Mouse (Mus musculus) lung, postnatal 14 days (tissue): ENCODE results near the gene Psmb2.

Experiments
- DNase-seq: peaks from one replicate; pipeline ENCODE4 v3.0.0; 2021

The Psmb2 gene

GRCm38 (mm10) chr4:126732531-126733380 is 55.3 kb downstream of the Psmb2 start:
- no peak for DNase-seq

DNA sequence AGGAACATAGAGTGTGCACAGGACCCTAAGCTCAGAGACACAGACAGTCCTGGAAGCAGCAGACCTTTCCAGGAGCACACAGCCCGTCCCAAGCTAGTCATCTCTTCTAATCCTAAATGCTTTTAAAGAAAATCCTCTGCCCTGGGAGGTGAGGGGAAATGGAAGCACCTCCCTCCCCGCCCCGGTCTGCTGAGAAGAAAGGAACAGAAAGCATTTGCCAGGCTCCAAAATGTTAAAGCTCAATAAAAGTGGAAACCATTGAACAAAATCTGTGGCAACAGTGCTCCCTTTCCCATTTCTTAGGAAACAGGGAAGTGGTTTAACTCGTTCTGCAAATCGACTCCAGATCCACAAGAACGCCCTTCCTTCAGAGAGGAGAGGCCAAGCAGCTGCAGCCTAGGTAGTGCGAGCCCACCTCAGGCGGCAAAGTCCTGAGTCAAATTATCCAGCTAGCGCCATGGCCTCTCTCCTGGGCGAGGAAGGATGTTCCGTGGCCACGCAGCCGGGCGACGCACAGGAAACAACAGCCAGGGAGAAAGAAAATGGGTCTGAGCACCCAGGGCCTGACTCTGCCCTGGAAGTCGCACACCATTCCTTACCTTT is 56.7 kb downstream of the Psmb2 start:
- DNase-seq: no peak

- no peak for DNase-seq
Measured at GRCm38 (mm10) chr4:126734700-126735381, 57.4 kb downstream of the Psmb2 start.

GRCm38 (mm10) chr4:126735382-126736000 is 58.1 kb downstream of the Psmb2 start:
- DNase-seq: no peak

GRCm38 (mm10) chr4:126736001-126736414 is 58.6 kb downstream of the Psmb2 start, which contains the start of gene Tfap2e:
Tfap2e (minus strand) TSS chr4:126736240.
- peak; percentile 32 for DNase-seq

- DNase-seq: no peak
Measured at GRCm38 (mm10) chr4:126739966-126740676, 62.7 kb downstream of the Psmb2 start.

DNA sequence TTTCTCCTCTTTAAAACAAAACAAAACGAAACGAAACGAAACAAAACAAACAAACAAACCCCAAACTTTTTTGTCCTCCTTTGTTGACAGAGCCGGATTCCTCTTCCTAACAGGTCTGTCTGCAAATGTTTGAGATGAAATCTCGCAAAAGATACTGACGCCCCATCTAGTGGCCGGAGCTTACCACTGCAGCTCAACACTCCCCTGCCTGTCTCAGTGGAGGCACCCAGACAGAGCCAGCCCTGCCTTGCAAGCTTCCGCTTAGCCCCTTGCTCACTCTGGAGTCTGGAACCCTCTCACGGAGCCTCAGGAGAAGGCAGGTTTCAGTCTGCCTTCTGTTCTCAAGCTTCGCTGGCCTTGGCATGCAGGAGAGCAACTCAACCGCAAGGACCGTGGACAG is 64.0 kb downstream of the Psmb2 start:
- peak; percentile 85 for DNase-seq

DNA sequence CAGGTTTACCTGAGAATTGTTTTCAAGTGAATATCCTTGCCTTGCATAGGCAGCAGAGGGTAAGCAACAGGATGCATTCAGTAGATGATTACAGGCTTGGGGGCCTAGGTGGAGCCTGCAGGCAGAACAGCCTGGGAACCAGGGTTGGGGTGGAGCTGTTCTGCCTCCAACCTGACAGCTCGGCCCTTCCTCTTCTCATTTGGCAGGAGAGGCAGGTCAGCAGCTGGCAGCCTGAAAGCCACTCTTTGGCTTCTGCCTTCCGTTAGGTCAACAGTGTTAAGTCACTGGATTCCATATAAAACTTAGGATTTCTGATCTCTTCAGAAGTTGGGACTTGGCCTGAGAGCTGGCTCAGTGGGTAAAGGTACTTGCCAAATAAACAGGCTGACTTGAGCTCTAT is 65.5 kb downstream of the Psmb2 start:
- no peak for DNase-seq

GRCm38 (mm10) chr4:126743713-126744112 is 66.3 kb downstream of the Psmb2 start:
- no peak for DNase-seq

DNA sequence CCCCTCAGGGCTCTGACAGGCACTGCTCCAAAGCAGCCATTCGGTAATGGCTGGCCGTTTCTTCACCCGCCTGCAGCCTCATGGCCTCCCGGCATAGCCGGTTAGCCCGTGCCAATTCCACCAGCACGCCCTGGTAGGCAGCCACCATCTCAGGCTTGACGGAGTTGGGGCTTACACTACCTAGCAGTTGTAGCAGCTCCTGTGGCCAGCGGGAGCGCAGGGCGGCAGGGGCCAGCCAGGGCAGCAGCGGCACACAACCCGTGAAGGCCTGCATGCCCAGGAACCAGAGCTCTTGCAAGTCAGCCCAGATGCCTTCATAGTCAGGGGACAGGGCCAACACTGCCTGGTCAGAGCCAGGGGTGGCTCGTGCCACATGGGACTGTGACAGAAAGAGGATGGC is 67.4 kb downstream of the Psmb2 start:
- DNase-seq: no peak

DNA sequence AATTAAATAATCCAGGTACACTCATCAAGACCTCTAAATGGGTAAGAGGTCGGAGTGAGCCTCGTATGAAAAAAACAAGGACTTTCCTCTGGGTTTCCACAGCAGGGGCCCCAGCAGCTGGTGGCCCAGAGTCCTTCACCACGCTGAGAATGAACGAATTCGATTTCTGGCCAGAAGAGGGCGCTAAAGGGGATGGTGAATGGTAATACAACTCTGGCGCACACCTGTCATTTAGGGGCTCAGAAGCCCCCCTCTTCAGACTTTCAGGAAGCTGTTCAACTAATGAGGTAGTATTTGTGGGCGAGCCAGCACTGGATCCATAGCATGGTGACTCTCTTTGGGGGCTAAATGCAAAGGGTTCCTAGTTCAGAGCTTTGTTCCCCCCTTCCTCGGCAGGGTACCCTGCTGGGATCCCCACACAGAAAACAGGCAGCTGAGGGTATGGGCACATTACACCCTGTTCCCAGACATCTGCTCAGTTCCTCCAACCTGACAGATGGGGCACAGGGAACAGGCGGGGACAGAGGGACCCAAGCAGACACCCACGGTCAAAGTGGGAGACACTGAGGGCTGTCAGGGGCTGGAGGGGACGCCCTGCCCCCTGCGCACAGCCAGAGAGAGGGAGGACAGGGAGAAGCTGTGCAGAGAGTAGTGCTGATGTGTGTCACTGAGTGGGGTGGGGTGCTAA is 68.2 kb downstream of the Psmb2 start:
- peak; percentile 75 for DNase-seq

GRCm38 (mm10) chr4:126746194-126746840 is 68.9 kb downstream of the Psmb2 start:
- DNase-seq: no peak

DNA sequence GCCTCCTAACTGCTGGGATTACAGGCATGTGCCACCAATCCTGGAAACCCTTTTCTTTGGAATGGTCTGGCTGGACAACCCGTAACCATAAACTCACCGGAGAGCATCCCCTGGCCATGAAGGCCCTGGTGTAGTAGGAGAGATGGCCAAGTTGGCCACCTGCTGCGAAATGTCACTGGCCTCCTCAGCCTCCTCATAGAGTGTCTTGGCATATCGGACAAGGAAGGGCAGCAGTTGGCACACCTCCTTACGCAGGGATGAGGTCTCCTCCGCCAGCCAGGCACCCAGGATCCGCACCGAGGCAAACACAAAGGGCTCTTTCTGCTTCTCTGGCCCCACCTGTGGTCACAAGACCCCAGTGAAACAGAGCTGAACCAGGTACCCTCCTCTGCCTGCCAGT is 71.0 kb downstream of the Psmb2 start:
- no peak for DNase-seq

- no peak for DNase-seq
Measured at GRCm38 (mm10) chr4:126749553-126749952, 72.1 kb downstream of the Psmb2 start.

DNA sequence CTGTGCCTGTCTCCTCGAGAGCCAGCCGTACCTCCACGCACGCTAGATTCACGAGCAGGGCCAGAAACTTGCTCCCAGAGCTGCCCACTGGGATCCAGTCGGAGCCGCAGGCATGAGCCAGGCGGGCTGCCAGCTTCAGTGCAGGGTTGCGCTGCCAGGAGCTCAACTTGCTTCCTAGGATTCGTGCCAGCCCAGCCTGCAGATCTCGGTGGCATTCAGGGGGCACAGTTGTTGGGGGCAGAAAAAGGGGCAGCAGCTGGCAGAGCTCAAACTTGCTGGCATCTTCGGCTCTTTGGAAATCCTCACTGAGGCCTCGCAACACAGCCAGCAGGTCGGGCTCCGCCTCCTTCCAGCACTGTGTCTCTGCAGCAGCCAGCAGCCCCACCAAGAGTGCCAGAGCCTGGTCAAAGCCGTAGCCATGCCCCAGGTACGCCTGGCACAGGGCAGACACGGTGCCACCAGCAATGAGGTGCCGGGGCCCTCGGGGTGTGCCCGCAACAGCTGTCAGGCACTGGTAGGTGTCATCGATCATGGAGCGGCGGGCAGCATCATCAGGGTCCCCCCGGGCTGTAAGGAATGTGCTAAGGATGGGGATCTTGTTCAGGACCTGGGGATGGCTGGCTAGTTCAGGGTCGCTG is 72.7 kb downstream of the Psmb2 start:
- no peak for DNase-seq

DNA sequence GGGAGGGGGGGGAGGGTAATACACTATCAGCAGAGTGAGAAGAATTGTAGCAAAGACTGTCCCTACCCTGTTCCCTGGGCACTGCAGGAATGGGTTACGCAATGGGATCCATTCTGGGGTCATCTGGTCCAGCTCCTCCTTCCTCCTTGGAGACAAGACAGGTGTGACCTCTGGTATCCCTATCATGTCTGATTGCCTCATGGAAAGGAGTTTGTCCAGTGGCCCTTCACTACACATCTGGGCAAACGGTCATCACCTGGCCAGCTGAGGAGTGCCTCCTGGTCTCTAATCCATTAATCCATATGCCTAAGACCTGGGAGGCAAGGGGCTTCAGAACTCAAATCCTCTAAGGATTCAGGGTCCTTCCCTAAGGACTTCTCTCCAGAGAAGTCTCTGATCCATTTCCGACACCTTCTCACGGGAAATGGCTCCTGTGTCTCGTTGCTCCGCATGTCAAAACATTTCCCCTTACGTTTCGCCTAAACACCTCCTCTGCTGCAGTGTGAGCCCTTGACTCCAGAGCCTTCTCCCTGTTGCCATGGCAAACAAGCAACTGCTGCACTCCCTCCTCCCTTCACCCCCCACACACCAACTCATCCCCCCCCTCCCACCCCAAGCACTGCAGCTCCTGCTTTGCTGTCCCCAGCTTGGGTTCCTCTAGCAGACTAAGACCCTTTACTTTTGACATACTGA is 73.6 kb downstream of the Psmb2 start:
- no peak for DNase-seq

DNA sequence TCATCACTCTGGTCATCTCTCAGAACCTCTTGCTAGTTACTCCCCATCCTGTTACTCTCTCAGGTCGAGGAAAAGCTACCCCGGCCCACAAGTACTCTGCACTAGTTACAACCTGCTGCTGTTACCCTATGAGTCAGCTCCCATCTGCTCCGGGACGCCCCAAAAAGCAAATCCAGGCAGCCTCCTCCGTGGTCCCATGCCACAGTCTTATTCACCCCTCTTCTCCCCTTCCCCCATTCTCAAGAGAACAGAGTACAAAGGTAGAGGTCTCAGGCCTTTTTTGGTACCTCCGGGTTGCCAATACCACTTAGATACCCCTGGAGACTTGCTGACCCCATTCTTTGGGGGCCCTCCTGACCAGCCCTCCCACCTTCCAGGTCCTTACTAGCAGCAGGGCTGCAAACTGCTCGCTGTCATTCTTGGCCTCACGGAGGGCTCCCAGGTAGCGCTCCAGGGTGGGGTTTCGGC is 74.2 kb downstream of the Psmb2 start:
- DNase-seq: no peak

DNA sequence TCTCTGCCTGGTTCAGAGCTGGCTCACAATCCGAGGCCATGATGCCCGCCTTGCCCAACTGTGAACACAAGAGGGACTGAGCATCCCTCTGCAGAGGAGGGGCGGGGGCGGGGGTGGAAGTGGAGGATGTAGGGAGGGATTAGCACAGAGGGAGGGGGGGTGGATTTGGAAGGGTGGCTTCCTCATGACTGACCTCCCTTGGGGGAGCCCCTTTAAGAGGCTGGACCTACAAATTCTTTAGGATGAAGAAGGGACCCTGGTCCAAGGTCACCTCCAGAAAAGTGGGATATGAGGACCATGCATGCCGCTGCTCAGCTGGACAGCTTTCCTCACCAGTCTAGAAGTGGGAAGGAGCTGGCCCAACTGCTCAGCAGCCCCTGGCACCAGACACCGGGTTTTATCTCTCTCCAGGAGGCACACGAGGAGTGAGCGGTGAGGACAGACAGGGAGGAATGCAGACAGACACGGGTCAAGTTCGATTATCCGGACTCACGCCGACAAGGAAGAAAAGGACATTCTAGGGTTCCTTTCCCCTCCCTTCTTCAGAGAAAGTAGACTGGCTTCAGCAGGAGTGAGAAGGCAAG is 74.7 kb downstream of the Psmb2 start:
- no peak for DNase-seq

GRCm38 (mm10) chr4:126752608-126753141 is 75.2 kb downstream of the Psmb2 start:
- peak; percentile 20 for DNase-seq
